Mouse (Mus musculus) forebrain, embryonic 10.5 days (tissue): ENCODE results near the gene Ppan. TPM values are rescaled to one million over a fixed set of nuclear protein-coding genes. Genes with fewer than 3 reads are reported as not detected.

ENCODE experiments used
- DNase-seq: peaks from one replicate; pipeline ENCODE4 v3.0.0-alpha.2; 2017; ENCODE audit warnings: low spot score; ENCODE audit errors: extremely low spot score
- H3K27ac ChIP-seq: fragments of 300-500 bp; sonication (generic); 2 replicates; pipeline ENCODE4 v1.5.1; 2016; ENCODE audit warnings: mild to moderate bottlenecking
- H3K27me3 ChIP-seq: fragments of 300-500 bp; sonication (generic); 2 replicates; pipeline ENCODE4 v1.6.1; 2016; ENCODE audit warnings: mild to moderate bottlenecking; ENCODE audit not compliant: poor library complexity, severe bottlenecking
- H3K36me3 ChIP-seq: fragments of 300-500 bp; sonication (generic); replicated peaks from 2 replicates; pipeline ENCODE4 v1.6.1; 2016; ENCODE audit warnings: mild to moderate bottlenecking, moderate library complexity
- H3K4me1 ChIP-seq: fragments of 300-500 bp; sonication (generic); 2 replicates; pipeline ENCODE4 v1.6.1; 2016
- H3K4me3 ChIP-seq: fragments of 300-500 bp; sonication (generic); 2 replicates; pipeline ENCODE4 v1.5.1; 2016; ENCODE audit warnings: mild to moderate bottlenecking, moderate library complexity
- H3K9me3 ChIP-seq: fragments of 300-500 bp; sonication (generic); 2 replicates; pipeline ENCODE4 v1.6.1; 2016; ENCODE audit warnings: mild to moderate bottlenecking, moderate library complexity
- WGBS: fragments of 180-500 bp; shearing (Covaris S2); methylation state at CpG from one replicate; pipeline ENCODE4 v1.1.7; 2016; 5-methylcytosine and 5-hydroxymethylcytosine counted together
- polyA plus RNA-seq: library from polyadenylated mRNA; unstranded; fragments of >200 nt; fragmentation: Nextera tagmentation; extraction: Ambion mirVana; gene quantifications from 2 replicates; pipeline ENCODE4 v1.2.1, GENCODE M21; 2016

Ppan gene
- polyA plus RNA-seq, 1 experiment from 2014 or later, result 108 TPM

DNA sequence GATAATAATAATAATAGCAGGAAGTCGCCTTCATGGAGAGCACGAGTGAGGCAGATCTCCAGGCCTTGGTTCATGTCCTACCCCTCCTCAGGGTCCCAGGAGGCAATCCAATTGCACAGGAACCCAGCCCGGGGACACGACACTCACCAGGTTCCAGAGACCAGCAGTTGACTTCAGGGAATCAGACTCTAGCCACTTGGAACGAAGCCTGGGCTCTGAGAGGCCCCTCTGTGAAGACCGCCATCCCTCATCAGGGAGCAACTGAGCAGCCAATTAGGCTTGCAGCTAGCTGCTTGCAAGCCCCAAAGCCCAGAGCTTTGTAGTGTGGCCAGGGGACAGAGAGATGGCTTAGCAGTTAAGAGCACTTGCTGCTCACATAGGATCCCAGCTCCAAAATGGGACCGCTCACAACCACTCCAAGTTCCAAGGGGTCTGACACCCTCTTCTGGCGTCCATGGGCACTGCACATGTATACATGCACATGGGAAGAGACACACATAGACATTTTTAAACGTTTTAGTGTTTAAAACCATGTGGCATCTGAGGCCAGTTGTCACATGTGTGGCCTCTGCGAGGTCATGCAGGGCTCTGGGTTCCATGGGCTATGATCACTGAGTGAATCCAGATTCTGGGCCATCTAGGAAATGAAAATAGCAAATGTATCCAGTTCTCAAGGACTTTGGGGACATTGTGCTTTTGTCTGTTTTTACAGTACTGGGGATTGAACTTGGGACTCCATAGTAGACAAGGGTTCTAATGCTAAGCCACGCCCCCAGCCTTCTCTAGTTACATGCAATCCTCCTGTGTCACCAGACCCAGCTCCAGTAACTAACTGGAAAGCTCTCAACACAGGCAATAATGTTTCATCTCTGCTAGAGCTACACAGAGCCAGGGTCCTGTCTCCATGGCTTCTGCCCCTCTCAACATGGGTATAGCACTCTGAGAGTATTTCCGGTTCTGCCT is 17.5 kb upstream of the Ppan start:
- Histone ChIP-seq H3K27me3 (peaks cover 54% of the 10 kb centered on the region), H3K36me3 (no peaks in the 10 kb centered on the region), H3K4me1 (peaks cover 9% of the 10 kb centered on the region), H3K9me3 (no peaks in the 10 kb centered on the region), H3K27ac (no peak overlapping the region), H3K4me3 (no peak overlapping the region)
- WGBS, result 80% methylated on average over 12 of the region's 12 CpGs
- DNase-seq, result no peak

DNA sequence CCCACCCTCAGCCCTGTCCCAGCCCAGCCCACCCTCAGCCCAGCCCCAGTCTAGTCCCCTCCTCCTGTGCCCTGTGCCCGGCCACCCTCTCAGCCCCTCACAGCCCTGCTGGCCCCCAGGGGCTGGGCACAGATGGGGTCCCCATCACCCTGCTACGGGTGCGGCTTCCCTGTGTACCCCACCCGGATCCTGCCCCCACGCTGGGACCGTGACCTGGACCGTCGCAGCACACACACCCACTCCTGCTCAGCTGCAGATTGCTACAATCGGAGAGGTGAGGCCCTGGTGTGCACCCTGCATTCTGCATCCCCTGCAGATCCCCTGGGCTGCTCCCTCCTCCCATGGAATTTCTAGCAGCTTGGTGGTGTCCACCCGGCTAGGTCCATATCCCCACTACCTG is 15.0 kb upstream of the Ppan start:
- Histone ChIP-seq H3K4me1 (peaks cover 16% of the 10 kb centered on the region), H3K27me3 (peaks cover 35% of the 10 kb centered on the region), H3K4me3 (no peak overlapping the region), H3K9me3 (0 out of 2 replicates have a peak, but pooled peaks cover 2% of the 10 kb centered on the region), H3K27ac (no peak overlapping the region), H3K36me3 (no peaks in the 10 kb centered on the region)
- WGBS, result 88% methylated on average over 10 of the region's 10 CpGs
- DNase-seq, result no peak

DNA sequence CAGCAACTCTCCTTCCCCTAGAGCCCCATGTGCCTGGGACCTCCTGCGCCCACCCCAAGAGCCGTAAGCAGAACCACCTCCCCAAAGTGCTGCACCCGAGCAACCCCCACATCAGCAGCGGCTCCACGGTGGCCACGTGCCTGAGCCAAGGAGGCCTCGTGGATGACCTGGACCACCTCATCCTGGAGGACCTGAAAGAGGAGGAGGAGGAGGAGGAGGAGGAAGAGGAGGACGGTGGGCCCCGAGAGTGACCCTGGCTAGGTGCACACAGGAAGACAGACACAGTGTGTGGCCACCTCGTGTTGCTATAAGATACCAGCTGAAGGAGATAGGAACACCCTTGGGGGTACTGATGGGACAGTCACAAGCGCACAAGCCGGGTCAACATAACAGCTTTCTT is 14.5 kb upstream of the Ppan start:
- no peak overlapping the region for H3K4me3 ChIP-seq
- 0 out of 2 replicates have a peak, but pooled peaks cover 6% of the 10 kb centered on the region for H3K9me3 ChIP-seq
- no peak for DNase-seq
- no peak overlapping the region for H3K27ac ChIP-seq
- H3K4me1 ChIP-seq, result peaks cover 17% of the 10 kb centered on the region
- 94% methylated on average over 12 of the region's 12 CpGs for WGBS
- peaks cover 29% of the 10 kb centered on the region for H3K27me3 ChIP-seq
- no peaks in the 10 kb centered on the region for H3K36me3 ChIP-seq

DNA sequence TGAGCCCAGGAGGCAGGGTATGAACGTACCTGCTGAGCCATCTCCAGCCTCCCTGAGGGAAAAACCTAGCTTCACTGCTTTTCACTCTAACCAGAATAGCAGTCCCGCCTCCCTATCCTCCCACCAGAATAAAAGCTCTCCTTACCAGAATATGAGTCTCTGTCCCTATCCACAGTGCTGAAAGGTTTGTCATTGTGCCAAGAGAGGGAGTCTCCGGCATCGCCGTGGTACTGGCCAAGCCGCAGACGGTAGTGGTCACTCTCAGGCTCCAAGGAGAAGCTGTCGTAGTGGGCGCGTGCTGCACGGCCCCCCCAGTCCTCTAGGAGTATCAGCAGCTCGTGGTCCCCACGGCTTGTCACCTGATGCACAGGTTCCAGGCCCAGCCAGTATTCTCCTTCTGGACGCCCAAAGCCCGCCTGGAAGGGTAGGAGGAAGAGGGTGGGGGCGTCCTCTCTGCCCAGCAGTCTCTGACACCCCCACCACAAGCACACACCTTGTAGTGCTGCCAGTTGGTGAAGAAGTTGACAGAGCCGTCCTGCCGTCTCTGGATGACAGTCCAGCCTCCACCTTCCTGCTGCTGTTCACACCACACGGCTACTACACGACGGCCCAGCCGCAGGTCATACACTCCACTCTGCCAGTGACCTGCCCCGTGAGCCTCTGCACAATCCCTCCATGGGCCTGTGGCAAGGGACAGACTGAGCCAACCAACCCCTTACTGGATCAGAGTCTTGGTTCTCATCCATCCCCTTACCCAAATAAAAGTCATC is 12.8 kb upstream of the Ppan start:
- Histone ChIP-seq H3K27ac (no peak overlapping the region), H3K4me1 (peaks cover 16% of the 10 kb centered on the region), H3K4me3 (no peak overlapping the region), H3K27me3 (peaks cover 12% of the 10 kb centered on the region), H3K9me3 (0 out of 2 replicates have a peak, but pooled peaks cover 6% of the 10 kb centered on the region), H3K36me3 (no peaks in the 10 kb centered on the region)
- DNase-seq, result no peak
- WGBS, result 71% methylated on average over 23 of the region's 23 CpGs

DNA sequence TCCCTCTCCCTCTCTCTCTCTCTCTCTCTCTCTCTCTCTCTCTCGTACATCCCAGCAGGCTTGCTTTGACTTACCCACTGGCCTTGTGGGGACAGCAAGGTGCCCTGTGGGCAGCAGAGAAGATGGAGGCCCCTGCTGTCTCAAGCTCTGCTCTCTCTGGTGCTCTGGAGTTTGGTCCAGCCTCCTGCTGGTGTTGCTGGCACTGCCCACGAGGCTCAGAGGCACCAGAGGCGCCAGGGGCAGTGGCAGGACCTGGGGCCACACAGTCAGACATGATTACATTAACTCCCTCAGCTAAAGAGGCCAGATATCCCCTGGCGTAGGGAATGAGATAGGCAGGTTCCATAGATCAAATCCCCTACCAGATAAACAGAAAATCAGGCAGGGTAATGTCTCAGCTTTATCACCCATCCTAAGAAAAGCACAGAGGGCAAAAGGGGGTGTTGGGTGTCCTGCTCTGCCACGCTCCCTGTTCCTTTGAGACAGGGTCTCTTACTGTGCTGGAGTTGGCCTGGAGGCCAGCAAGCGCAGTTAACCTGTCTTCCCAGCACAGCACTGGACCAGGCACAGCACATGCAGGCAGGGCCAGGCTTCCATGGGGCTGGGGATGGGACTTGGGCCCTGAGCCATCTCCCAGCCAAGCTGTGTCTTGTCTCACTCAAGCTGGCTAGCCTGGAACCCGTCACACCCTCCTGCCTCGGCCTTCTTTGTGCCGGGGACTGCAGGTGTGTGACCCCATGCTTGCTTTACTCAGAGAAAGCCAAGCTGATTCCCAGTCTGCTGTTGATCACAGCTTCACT is 11.5 kb upstream of the Ppan start:
- no peak for DNase-seq
- H3K4me3 ChIP-seq, result no peak overlapping the region
- H3K36me3 ChIP-seq, result no peaks in the 10 kb centered on the region
- no peaks in the 10 kb centered on the region; the same call in 1 of the 2 replicates for H3K27me3 ChIP-seq
- 0 out of 2 replicates have a peak, but pooled peaks cover 6% of the 10 kb centered on the region for H3K9me3 ChIP-seq
- H3K27ac ChIP-seq, result peak overlapping the region; percentile 56; the same call in 1 of the 2 replicates
- 73% methylated on average over 9 of the region's 9 CpGs for WGBS
- H3K4me1 ChIP-seq, result peaks cover 16% of the 10 kb centered on the region

DNA sequence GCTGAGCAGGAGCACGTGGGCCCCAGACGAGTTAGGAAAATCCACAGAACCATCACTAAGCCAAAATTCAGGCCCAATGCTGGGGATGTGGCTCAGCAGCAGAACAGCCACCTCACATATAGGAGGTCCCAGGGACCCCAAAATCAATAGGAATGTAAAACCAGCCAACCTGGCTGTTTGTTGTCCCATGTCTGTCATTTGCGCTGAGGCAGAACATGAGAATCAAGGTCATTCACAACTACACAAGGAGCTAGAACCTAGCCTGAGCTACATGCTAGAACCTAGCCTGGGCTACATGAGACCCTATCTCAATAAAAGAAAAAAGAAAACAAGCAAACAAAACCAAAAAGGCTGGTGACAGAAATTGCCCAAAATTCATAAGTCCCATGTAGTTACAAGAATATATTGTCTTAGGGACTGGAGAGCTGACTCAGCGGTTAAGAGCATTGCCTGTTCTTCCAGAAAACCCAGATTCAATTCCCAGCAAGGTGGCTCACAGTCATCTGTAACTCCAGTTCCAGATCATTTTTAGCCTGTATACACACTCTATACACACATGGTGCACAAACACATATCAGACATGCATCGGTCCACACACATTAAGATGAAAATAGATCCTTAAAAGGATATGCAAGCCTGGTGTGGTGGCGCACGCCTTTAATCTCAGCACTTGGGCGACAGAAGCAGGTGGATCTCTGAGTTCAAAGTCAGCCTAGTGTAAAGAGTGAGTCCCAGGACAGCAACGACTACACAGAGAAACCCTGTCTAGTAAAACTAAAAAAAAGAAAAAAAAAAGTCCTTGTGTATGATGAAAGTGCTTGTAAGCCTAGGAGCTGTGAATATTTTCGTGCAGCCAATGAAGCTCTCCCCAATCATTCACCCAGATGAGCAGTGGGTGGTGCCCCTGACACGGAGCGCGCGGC is 10.6 kb upstream of the Ppan start:
- Histone ChIP-seq H3K9me3 (0 out of 2 replicates have a peak, but pooled peaks cover 6% of the 10 kb centered on the region), H3K27me3 (no peaks in the 10 kb centered on the region; the same call in 1 of the 2 replicates)
- 37% methylated on average over 14 of the region's 14 CpGs for WGBS

DNA sequence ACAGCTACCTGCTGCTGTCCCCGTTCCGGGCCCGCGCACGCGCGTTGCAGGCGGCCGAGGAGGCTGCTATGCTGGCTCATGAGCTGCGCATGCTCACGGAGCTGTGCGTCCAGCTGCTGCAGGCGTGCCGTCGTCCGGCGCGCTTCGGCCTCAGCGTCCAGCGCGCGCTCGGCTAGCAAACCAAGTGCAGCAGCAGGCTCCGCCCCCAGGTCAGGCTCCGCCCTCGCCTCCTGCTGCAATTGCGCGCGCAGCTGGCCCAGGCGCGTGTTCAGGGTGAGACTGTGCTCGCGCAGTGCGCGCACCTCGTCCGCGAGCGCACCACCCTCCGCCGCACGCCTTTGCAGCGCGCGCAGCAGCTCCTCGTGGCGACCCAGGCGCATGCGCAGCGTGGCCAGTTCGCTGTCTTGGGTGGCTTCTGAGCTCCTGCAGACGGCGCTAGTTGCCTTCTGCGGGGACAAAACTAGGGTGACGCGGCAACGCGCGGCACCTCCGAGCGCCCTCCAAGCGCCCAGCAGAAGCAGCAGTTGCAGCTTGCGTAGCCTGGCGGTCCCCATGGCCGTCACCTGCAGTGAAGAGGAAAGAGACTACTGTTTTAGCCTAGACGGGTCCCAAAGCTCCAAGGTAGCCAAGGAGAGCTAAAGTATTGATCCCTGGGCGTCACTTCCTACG is 9.8 kb upstream of the Ppan start:
- peak overlapping the region; percentile 95 for H3K27ac ChIP-seq
- H3K4me3 ChIP-seq, result peak overlapping the region; percentile 59
- 0 out of 2 replicates have a peak, but pooled peaks cover 6% of the 10 kb centered on the region for H3K9me3 ChIP-seq
- H3K36me3 ChIP-seq, result no peaks in the 10 kb centered on the region
- H3K4me1 ChIP-seq, result peaks cover 16% of the 10 kb centered on the region
- H3K27me3 ChIP-seq, result no peaks in the 10 kb centered on the region; the same call in 1 of the 2 replicates
- WGBS, result under 1% methylated on average over 69 of the region's 69 CpGs
- peak; percentile 100 for DNase-seq

More for the DNA sequence above, 10.6 kb upstream of the Ppan start:
- Histone ChIP-seq H3K36me3 (no peaks in the 10 kb centered on the region), H3K4me3 (peak overlapping the region; percentile 59), H3K4me1 (peaks cover 16% of the 10 kb centered on the region), H3K27ac (peak overlapping the region; percentile 95)
- no peak for DNase-seq

DNA sequence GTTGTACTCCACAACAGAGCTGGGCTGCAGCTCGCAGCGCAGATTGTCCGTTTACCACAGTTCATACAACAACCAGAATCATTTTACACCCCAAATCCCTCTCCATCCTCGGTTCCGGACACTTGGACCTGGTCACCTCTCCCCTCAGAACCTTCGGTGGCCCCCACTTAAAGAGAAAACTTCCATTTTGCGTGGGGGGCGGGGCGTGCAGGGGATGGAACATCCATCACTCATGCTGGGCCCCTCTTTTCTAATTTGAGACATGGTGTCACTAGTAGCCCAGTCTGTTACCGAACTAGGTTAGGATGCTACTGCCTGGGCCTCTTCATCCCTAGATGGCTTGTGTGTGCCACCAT is 9.3 kb upstream of the Ppan start:
- Histone ChIP-seq H3K36me3 (no peaks in the 10 kb centered on the region), H3K4me1 (peaks cover 16% of the 10 kb centered on the region), H3K9me3 (0 out of 2 replicates have a peak, but pooled peaks cover 6% of the 10 kb centered on the region), H3K4me3 (peak overlapping the region; percentile 59), H3K27ac (peak overlapping the region; percentile 95), H3K27me3 (no peaks in the 10 kb centered on the region; the same call in 1 of the 2 replicates)
- no peak for DNase-seq
- 17% methylated on average over 10 of the region's 10 CpGs for WGBS

DNA sequence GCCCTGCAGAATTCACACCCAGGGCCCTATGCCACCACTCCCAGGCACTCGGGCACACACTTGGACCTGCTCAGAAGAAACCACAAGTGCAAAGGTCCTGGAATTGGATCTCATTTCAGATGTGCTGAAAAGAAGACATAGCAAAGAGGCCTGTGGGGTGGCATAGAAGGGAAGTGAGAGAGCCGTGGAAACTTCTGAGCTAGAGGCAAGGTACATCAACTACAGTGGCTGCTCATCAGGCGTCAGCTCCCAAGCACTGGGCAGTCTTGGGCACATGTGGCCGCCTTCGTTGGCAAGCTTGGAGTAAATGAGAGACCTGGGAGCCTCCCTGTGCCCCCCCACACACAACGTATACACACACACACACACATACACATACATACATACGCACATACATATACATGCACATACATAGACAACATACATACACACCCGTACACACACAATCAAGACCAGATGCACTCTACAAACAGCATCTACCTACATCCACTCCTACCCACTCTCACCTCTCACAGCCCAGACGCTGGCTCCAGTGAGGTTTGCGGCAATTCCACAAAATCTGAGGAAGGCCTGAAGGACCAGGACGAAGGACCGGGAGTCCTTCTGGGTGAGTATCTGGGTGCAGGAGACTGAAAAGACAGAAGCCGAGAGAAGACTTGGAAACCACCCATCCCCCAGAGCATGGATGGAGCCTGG is 8.7 kb upstream of the Ppan start, which contains the start of gene Angptl6:
Gene Angptl6, minus strand, starts transcription at position 631 of the 696 bp plus-strand sequence.
- no peak for DNase-seq
- Histone ChIP-seq H3K27me3 (no peaks in the 10 kb centered on the region; the same call in 1 of the 2 replicates), H3K9me3 (peaks cover 7% of the 10 kb centered on the region; the same call in 1 of the 2 replicates), H3K36me3 (no peaks in the 10 kb centered on the region), H3K27ac (peak within 1 kb of the TSS; percentile 95), H3K4me3 (peak within 1 kb of the TSS; percentile 59), H3K4me1 (peaks cover 16% of the 10 kb centered on the region)
- WGBS, result 92% methylated on average over 13 of the region's 13 CpGs

DNA sequence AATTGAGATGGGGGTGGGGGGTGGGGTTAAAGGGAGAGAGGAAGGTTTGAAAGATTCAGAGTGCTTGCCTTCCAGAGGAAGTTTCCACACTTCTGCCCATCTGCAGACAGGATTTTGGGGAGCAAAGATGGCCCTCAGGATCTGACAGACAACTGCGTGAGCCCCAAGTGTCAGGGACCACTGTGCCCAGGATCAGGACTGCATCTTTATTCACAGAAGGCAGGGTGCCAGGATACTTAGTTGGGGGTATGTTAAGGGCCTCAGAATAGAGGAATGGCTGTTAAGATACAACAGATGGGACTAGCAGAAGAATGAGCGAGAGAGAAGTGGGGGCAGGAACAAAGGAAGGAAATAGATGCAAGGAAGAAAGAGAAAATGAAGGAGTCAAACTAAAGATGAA is 1.4 kb upstream of the Ppan start:
- H3K9me3 ChIP-seq, result peaks cover 9% of the 10 kb centered on the region; the same call in 1 of the 2 replicates
- DNase-seq, result no peak
- no peak overlapping the region for H3K4me3 ChIP-seq
- 96% methylated on average over 2 of the region's 2 CpGs for whole genome bisulfite sequencing
- no peaks in the 10 kb centered on the region for H3K27me3 ChIP-seq
- H3K27ac ChIP-seq, result no peak overlapping the region
- H3K4me1 ChIP-seq, result peaks cover 15% of the 10 kb centered on the region
- H3K36me3 ChIP-seq, result peaks cover 24% of the 10 kb centered on the region
